Mouse (Mus musculus) CD4-positive, CD25-positive, alpha-beta regulatory T cell, adult 4 months (primary cell): Measurements from ENCODE around the gene Vamp2. TPM values are rescaled to one million over a fixed set of nuclear protein-coding genes. Genes with fewer than 3 reads are reported as not detected.

ENCODE experiments used
- ATAC-seq: one replicate; pipeline ENCODE4 v1.8.0; 2017
- polyA plus RNA-seq, 2 experiments: library from polyadenylated mRNA; unstranded; fragments of 100-300 nt; shearing (Covaris generic); gene quantifications; one replicate each; pipeline ENCODE4 v1.2.1; 2017

Vamp2 gene
- polyA plus RNA-seq, 2 experiments from 2014 or later: 26.0 to 35.9 TPM

DNA sequence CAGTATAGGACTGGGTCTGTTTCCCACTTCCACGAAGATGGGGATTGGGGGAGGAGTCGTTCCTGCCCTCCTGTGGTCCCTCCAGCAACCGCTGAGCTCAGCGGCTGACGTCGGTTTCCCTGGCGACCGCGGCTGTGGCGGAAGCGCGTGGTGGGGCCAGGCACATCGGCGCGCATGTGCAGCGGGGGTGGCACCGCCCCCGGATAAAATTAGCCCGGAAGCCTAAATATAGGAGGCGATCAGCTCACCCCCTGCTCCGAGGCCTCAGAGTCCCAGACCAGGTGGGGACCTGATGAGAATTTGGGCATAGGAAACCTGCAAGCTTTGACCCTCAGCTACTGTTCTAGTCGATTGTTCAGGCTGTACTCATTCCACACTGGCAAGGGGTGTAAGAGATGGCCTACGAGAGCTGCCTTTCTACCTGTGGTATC lies 11.6 kb downstream of the Vamp2 start:
- ATAC-seq: peak; percentile 18

- no peak for ATAC-seq
Measured at GRCm38 (mm10) chr11:69100639-69101360, 12.5 kb downstream of the Vamp2 start.

- ATAC-seq: no peak
Measured at GRCm38 (mm10) chr11:69101604-69102402, 13.5 kb downstream of the Vamp2 start.

GRCm38 (mm10) chr11:69102403-69102725 lies 14.1 kb downstream of the Vamp2 start:
- ATAC-seq: no peak

DNA sequence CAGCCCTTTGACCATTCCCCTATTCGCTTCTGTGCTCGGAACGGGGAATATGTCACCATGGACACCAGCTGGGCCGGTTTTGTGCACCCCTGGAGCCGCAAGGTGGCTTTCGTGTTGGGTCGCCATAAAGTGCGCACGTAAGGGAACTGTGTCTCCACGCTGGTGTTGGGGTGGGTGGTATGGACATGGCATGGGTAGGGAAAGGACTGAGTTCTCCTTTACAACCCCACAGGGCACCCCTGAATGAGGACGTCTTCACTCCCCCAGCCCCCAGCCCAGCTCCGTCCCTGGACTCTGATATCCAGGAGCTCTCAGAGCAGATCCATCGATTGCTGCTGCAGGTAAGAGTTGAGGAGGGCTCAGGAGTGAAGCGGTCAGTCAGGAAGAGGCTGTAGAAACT lies 14.8 kb downstream of the Vamp2 start:
- no peak for ATAC-seq

- ATAC-seq: no peak
Measured at GRCm38 (mm10) chr11:69103531-69104435, 15.5 kb downstream of the Vamp2 start.

DNA sequence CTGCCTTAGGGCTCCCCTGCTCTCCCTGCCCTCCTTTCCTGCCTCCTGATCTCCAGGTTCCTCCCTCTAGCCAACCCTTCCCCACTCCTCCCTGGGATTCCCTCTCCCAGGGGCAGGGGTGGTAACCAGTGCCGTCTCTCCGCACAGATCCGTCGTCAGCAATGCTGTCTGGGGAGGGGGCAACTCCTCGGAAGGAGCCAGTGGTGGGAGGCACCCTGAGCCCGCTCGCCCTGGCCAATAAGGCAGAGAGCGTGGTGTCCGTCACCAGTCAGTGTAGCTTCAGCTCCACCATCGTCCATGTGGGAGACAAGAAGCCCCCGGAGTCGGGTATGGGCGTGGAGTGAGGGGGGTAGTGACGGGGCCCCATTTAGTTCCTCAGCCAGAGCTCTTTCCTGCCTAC lies 16.2 kb downstream of the Vamp2 start:
- no peak for ATAC-seq

DNA sequence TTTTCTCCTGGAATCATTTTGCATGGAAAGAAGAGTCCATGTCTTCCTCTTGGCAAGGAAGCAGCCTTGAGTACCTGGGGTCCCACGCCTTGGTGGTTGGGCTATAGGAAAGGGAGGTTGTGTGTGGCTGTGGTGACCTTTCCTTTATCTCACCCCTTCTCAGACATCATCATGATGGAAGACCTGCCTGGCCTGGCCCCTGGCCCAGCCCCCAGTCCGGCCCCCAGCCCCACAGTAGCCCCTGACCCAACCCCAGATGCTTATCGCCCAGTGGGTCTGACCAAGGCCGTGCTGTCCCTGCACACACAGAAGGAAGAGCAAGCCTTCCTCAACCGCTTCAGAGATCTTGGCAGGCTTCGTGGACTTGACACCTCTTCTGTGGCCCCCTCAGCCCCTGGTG lies 16.9 kb downstream of the Vamp2 start:
- ATAC-seq: no peak

DNA sequence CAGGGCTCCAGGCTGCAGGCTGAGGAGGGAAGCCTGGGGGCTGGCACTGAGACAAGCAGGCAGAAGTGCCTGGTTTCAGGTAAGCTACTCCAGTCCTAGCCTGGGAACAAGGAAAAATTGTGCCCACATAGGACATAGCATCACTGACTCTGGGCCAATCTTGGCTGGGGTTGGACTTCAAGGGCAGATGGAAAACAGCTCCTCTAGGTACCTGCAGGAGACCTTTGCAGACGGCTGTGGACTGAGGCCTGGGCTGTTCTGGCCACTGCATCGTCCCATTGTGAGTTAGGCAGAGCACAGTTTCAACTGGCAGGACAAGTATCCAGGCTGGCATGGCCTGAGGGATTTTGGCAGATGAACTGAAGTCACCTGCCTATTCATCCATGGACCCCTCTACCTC lies 17.5 kb downstream of the Vamp2 start:
- ATAC-seq: no peak

DNA sequence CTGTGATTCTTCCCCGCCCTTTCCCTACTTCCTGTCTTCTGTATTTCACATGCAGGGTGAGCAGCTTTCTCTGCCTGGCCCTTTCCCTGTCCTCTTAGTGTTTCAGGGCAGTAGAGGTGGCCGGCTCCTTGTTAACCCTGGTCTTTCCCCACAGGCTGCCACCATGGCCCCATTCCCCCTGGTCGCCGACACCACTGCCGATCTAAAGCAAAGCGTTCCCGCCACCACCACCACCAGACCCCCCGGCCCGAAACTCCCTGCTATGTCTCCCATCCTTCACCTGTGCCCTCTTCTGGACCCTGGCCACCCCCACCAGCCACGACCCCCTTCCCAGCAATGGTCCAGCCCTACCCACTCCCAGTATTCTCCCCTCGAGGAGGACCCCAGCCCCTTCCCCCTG lies 18.0 kb downstream of the Vamp2 start:
- no peak for ATAC-seq

- no peak for ATAC-seq
Measured at GRCm38 (mm10) chr11:69106842-69107241, 18.6 kb downstream of the Vamp2 start.

DNA sequence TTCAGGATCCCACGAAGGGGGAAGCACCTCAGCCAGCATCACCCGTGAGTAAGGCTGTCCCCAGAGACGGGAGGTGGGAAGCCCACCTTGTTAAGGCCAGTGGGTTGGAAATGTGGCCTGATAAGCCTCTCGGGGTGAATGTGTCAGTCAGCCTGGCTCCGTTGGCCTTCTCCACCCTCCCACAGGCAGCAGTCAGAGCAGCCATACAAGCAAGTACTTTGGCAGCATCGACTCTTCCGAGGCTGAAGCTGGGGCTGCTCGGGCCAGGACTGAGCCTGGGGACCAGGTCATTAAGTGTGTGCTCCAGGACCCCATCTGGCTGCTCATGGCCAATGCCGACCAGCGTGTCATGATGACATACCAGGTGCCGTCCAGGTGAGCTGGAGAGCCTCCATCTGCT lies 19.4 kb downstream of the Vamp2 start:
- no peak for ATAC-seq

- no peak for ATAC-seq
Measured at GRCm38 (mm10) chr11:69108223-69108622, 19.9 kb downstream of the Vamp2 start.

- ATAC-seq: no peak
Measured at GRCm38 (mm10) chr11:69109032-69109900, 21.0 kb downstream of the Vamp2 start.

- peak; percentile 49 for ATAC-seq
Measured at GRCm38 (mm10) chr11:69110319-69111046, 22.2 kb downstream of the Vamp2 start.

DNA sequence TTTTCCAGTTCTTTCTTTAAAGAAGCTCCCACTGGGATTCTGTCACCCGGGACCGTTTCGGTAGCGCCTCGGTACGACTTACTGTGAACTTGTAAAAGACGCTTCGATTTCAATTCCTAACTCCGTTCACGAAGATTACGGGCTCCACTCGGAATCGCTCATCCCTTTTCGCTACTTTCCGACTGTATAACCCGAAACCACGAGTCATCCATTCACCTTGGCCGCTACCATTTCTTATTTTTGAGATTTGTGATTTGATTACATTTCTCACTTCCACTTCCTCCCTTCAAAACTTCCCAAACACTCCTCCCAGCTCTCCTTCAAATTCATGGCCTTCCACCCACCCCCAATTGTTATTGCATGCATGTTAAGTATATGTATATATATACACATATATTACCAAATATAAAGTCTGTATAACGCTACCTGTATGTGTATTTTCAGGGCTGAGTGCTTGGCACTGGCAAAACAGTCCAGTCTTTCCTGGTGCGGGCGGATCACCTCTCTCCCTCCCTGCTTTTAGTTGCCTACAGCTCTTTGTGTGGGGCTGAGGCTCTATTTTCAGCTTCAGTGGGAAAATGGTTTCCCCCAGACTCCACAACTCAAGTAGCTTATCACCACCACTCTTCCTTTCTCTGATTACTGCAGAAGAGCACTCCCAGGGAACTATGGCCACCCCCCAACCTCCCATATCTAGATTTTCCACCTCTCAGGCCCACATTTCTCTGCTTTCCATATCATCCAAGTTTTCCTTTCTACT lies 22.9 kb downstream of the Vamp2 start:
- no peak for ATAC-seq

GRCm38 (mm10) chr11:69111865-69112264 lies 23.6 kb downstream of the Vamp2 start:
- ATAC-seq: no peak

DNA sequence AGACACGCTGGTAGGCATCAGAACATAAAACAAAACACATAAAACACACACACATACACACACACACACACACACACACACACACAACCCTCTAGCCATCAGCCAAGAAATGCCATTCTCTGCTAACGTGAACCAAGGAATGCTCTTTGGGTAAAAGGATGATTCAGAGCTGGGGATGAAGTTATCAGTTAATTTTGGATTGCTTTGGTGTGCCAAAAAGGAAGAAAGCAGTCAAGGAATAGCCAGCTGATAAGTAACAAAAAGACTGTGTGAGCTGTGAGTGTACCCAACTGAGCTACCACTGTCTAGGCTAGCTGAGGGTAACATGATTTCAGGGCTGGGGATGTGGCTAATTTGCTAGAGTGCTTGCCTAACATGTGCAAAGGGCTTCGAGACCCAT lies 25.7 kb downstream of the Vamp2 start:
- no peak for ATAC-seq

GRCm38 (mm10) chr11:69114621-69115020 lies 26.3 kb downstream of the Vamp2 start:
- ATAC-seq: no peak

DNA sequence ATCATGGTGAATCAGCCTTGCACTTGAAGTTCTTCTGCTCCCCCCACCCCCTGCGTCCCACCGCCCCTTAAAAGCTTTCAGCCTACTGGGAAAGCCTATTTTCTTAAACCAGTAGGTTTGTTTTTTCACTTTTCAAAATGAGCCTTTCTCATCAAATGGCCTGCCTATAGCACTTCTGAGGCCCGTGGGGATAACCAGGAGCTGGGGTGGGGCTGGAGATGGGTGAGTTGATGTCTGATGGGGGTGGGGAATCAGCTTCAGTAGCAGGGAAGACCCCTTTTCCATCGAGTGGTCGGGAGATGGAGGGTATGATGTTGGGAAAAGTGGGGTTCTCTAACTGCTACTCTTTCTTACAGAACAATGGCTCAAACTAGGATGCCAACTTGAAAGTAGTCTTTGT lies 28.6 kb downstream of the Vamp2 start:
- ATAC-seq: no peak
